Mouse (Mus musculus) adrenal gland, postnatal 10 days (tissue): Measurements from ENCODE around the gene Tbc1d13. TPM values are rescaled to one million over a fixed set of nuclear protein-coding genes. Genes with fewer than 3 reads are reported as not detected.
A peak's percentile ranks its signal among the peaks of the same experiment; 100 is the strongest.
"Not testable (repeated sequence)": the region's sequence is repeated elsewhere in the genome, so short reads cannot be mapped to it uniquely, and the experiment has no call there.

Experiments
- DNase-seq: peaks from one replicate; pipeline ENCODE4 v3.0.0; 2021; ENCODE audit warnings: mixed read lengths
- total RNA-seq, 2 experiments: library from RNA; stranded (reverse); gene quantifications; 2 replicates each; pipeline ENCODE4 v1.2.3; 2021

The Tbc1d13 gene
- total RNA-seq, 2 experiments from 2014 or later = 47.2 to 64.0 TPM

GRCm38 (mm10) chr2:30177700-30178675, 44.4 kb downstream of the Tbc1d13 start, which contains the start of gene Spout1:
Gene Spout1, minus strand, starts transcription at chr2:30178459.
- peak; percentile 97 for DNase-seq

DNA sequence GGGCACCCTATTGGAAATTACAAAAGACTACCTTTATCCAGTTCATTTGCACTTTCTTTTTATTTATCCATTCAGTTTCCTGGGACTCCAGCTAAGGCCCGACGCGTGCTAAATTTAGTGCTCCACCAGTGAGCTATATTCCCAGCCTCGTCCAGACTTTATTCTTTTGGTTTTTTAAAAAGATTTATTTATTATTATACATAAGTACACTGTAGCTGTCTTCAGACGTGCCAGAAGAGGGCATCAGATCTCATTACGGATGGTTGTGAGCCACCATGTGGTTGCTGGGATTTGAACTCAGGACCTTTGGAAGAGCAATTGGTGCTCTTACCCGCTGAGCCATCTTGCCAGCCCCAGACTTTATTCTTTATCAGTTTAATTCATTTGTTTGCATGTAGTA, 45.2 kb downstream of the Tbc1d13 start:
- not testable (repeated sequence) for DNase-seq

GRCm38 (mm10) chr2:30182424-30182823, 48.9 kb downstream of the Tbc1d13 start:
- DNase-seq = no peak

DNA sequence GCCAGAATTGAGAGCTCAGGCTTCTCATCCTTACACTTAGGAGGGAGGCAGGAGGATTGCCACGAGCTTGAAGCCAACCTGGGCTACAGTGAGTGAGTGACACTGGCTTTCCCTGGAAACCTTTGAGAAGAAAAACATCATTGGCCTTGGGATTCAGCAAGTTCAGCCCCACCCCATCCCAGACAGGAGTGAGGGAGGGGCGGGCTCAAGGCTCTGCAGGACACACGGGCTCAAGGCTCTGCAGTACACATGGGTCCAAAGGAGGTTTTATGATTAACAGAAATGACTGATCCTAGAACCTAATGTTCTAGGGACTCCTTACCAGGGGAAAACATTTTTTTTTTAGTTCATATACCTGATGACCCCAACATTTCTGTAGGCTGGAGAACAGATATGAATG, 50.2 kb downstream of the Tbc1d13 start:
- DNase-seq = no peak

GRCm38 (mm10) chr2:30185276-30185675, 51.7 kb downstream of the Tbc1d13 start:
- no peak for DNase-seq

DNA sequence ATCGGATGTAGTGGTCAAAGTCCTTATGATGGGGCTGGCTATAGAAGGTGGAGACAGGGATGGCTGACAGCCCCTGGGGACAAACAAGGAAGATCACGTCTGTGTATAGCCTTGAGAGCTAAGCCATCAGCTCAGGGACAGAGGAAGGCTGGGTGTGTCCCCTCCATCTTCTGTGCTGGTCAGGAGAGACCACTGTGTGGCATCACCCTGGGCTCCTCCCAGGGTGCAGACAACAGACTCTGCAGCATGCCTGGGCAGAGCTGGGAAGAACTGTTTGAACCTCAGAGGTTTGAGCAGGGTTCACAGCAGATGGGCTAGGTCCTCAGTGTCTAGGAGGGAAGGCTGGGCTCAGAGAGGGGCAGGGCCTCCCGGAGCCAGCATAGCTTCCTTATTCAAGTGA, 52.1 kb downstream of the Tbc1d13 start:
- no peak for DNase-seq

DNA sequence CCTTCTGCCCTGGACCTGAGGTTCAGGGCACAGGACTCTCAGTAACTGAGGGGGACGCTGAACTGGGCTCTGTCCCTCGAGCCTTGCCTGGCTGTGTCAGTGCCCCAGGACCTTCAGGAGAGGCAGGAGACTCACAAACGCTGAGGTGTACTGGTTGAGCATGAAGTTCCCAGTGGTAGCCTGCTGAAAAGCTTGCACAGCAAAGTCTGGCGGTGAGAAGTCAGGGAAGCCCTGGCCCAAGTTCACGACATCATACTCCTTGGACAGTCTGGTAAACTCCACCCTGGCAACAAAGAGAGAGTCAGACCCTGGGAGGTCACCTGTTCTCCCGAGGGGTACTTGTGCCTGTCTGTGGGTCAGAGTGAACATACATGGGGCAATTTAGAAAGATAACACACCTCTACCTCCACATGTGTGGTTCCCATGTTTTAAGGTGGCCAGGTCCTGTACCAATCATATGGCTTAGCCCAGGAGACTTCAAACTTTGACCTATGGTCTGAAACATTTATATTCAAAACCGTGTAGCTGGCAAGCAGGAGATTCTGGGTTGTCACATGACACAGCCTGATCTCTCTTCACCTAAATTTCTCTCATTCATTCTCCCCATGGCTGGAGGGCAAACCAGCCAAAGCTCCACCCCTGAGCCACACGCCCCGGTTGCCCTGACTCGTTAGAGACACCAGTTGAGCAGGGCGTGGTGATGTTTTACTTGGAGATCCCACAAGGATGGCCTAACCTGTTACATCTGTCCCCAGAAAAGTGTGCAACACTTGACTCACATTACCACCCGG, 58.4 kb downstream of the Tbc1d13 start:
- no peak for DNase-seq

DNA sequence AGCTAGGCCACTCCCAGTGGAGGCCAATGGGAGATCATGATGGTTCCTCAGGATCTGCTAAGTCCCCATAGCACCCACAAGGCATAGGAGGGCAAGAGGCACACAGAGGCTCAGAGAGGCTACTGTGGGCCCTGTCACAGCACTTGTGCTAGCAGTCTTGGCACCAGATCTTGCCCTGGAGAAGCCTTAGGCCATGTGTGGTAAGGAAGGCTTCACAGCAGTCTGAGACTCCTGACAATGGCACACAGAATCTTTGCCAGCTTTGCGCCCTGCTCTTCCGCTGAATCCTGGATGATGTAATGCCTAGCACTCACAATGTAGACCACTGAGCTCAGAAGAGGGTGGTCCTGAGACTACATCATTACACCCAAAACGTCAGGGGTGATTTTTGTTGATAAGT, 61.1 kb downstream of the Tbc1d13 start:
- no peak for DNase-seq

DNA sequence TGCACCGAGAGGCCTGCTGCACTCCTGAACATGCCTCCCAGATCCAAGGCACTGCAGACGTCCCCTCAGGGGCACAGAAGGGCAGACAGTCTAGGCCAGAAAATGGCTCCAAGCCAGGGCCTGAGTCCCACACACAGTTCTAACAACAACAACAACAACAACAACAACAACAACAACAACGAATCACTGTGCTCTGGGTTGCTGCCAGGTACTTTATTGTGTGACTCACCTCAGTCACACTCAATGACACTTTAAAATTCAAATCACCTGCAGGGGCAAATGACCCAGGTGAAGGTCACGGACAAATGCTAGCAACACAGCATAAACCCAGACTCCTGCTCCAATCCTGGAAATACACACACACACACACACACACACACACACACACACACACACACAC, 64.5 kb downstream of the Tbc1d13 start:
- no peak for DNase-seq

DNA sequence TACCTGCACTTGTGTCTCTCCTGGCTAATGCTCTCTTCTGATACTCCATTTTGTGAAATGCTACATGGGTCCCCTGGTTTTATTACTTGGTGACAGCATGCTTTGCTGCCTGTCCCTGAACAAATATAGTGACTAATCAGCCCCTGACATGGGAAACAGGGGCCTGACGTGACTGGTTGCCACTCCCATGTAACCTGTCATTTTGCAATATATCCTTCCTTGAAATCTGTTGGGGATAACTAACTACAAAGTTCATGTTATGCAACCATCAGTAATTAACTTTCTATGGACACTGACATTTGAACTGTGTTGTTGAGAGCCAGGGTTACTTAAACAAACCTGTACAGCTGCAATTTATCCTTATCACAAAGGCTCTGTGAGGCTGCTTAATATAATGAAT, 66.4 kb downstream of the Tbc1d13 start:
- peak; percentile 44 for DNase-seq

GRCm38 (mm10) chr2:30200388-30200925, 66.9 kb downstream of the Tbc1d13 start:
- no peak for DNase-seq

Other genes with a start within 250 kb of the Tbc1d13 start
- gene Odf2, start 244.5 kb upstream of the Tbc1d13 start, total RNA-seq = 10 to 100 TPM; 41.1 to 44.6 TPM
- 10 to 100 TPM; 31.8 to 36.5 TPM for gene Gle1, start 198.3 kb upstream of the Tbc1d13 start, total RNA-seq
- 100 to 1,000 TPM; 200 to 226 TPM for gene Sptan1, start 168.2 kb upstream of the Tbc1d13 start, total RNA-seq
- 10 to 100 TPM; 20.1 to 24.4 TPM for gene Wdr34, start 84.9 kb upstream of the Tbc1d13 start, total RNA-seq
- gene Set, start 76.4 kb upstream of the Tbc1d13 start, total RNA-seq = 100 to 1,000 TPM; 216 to 221 TPM
- gene Pkn3, start 56.1 kb upstream of the Tbc1d13 start, total RNA-seq = 10 to 100 TPM in 1 of 2 experiments, 1 to 10 TPM in 1; 6.3 to 10.1 TPM
- gene Zdhhc12, start 40.1 kb upstream of the Tbc1d13 start, total RNA-seq = 10 to 100 TPM; 14.9 to 19.0 TPM
- 10 to 100 TPM; 29.9 to 45.4 TPM for gene Zer1, start 9.2 kb upstream of the Tbc1d13 start, total RNA-seq
- gene Endog, start 37.7 kb downstream of the Tbc1d13 start, total RNA-seq = 10 to 100 TPM; 55.6 to 58.2 TPM
- gene Spout1, start 44.7 kb downstream of the Tbc1d13 start, total RNA-seq = 10 to 100 TPM; 18.1 TPM
- 10 to 100 TPM; 27.4 to 27.9 TPM for gene Kyat1, start 72.1 kb downstream of the Tbc1d13 start, total RNA-seq
- 10 to 100 TPM; 43.5 to 53.2 TPM for gene Lrrc8a, start 104.0 kb downstream of the Tbc1d13 start, total RNA-seq
- 1 to 10 TPM; 1.9 to 2.0 TPM for gene Gm28035, start 106.8 kb downstream of the Tbc1d13 start, total RNA-seq
- 10 to 100 TPM; 23.7 to 24.1 TPM for gene Phyhd1, start 132.5 kb downstream of the Tbc1d13 start, total RNA-seq
- not detected for gene Gm28038, start 147.3 kb downstream of the Tbc1d13 start, total RNA-seq
- gene Dolk, start 152.6 kb downstream of the Tbc1d13 start, total RNA-seq = 10 to 100 TPM; 43.4 to 46.2 TPM
- 10 to 100 TPM; 37.9 to 45.3 TPM for gene Nup188, start 152.7 kb downstream of the Tbc1d13 start, total RNA-seq
- gene Sh3glb2, start 225.6 kb downstream of the Tbc1d13 start, total RNA-seq = 10 to 100 TPM; 70.9 to 89.7 TPM
- gene Miga2, start 230.5 kb downstream of the Tbc1d13 start, total RNA-seq = 100 to 1,000 TPM in 1 of 2 experiments, 10 to 100 TPM in 1; 97.5 to 111 TPM